Mouse (Mus musculus) cerebellum, adult 2 months (tissue): ENCODE results near the gene Bace1. TPM values are rescaled to one million over a fixed set of nuclear protein-coding genes. Genes with fewer than 3 reads are reported as not detected.

Source experiments
- DNase-seq, 2 experiments: peaks; one replicate each; pipeline ENCODE4 v3.0.0; 2021
- H3K27ac ChIP-seq: fragments of 200-500 bp; 2 replicates; pipeline ENCODE4 v1.5.1; 2012; ENCODE audit warnings: low read length, control low read depth, inconsistent platforms; ENCODE audit not compliant: insufficient read depth
- H3K27me3 ChIP-seq: fragments of 200-500 bp; 2 replicates; pipeline ENCODE4 v1.6.1; 2012; ENCODE audit warnings: inconsistent platforms, mild to moderate bottlenecking, low read length, moderate library complexity; ENCODE audit not compliant: control insufficient read depth, insufficient read depth
- H3K4me1 ChIP-seq: fragments of 200-500 bp; 2 replicates; pipeline ENCODE4 v1.6.1; 2011; ENCODE audit warnings: low read length; ENCODE audit not compliant: control insufficient read depth, insufficient read depth
- H3K4me3 ChIP-seq: fragments of 200-500 bp; replicated peaks from 2 replicates; pipeline ENCODE3; 2011; ENCODE audit warnings: mild to moderate bottlenecking, low read depth, low read length, control low read depth; ENCODE audit not compliant: insufficient read depth
- CTCF ChIP-seq: fragments of 200-500 bp; IDR thresholded peaks from 2 replicates; pipeline ENCODE4 v1.5.1; 2011; ENCODE audit warnings: low read depth, mild to moderate bottlenecking, control low read depth, low read length, moderate library complexity, borderline replicate concordance; ENCODE audit not compliant: insufficient read depth
- POLR2A ChIP-seq: fragments of 200-500 bp; IDR thresholded peaks from 2 replicates; pipeline ENCODE4 v1.6.1; 2011; ENCODE audit warnings: low read length, control low read depth, borderline replicate concordance; ENCODE audit not compliant: insufficient read depth
- WGBS: fragments of 180-500 bp; shearing (Covaris S2); methylation state at CpG from one replicate; pipeline ENCODE4 v1.1.7; 2018; 5-methylcytosine and 5-hydroxymethylcytosine counted together
- polyA plus RNA-seq: library from polyadenylated mRNA; depleted of rRNA; stranded (reverse); fragments of >200 nt; gene quantifications from 2 replicates; pipeline ENCODE4 v1.2.3, GENCODE M21; 2012; rRNA removed

The Bace1 gene
- polyA plus RNA-seq: 68.2 and 76.7 TPM in 2 replicates

- H3K27me3 ChIP-seq: no peaks in the 10 kb centered on the region
- TF ChIP-seq POLR2A (peak; percentile 96), CTCF (peak; percentile 17; the same call in 1 of the 2 replicates)
- DNase-seq: peak; percentile 87 to 90
- peak within 1 kb of the TSS; percentile 26 for H3K27ac ChIP-seq
- peaks cover 18% of the 10 kb centered on the region for H3K4me1 ChIP-seq
- WGBS: under 1% methylated on average over 39 of the region's 40 CpGs
- H3K4me3 ChIP-seq: peak within 1 kb of the TSS; percentile 89
Measured at GRCm38 (mm10) chr9:45838434-45839138, at the start of gene Bace1. Gene Bace1 (plus strand): TSS chr9:45838580.

- H3K27me3 ChIP-seq: no peaks in the 10 kb centered on the region
- WGBS: 58% methylated on average over 8 of the region's 8 CpGs
- DNase-seq: peak in 1 of 2 experiments; percentile 31
- H3K4me1 ChIP-seq: peaks cover 33% of the 10 kb centered on the region
- H3K27ac ChIP-seq: no peak overlapping the region
- H3K4me3 ChIP-seq: no peak overlapping the region
- TF ChIP-seq CTCF (no peak), POLR2A (no peak)
Measured at GRCm38 (mm10) chr9:45791456-45792142, 46.8 kb upstream of the Bace1 start.

- whole genome bisulfite sequencing: 11% methylated on average over 1 of the region's 1 CpGs
- H3K27me3 ChIP-seq: no peaks in the 10 kb centered on the region
- TF ChIP-seq CTCF (no peak), POLR2A (no peak)
- H3K4me1 ChIP-seq: peaks cover 27% of the 10 kb centered on the region
- peak overlapping the region; percentile 51 for H3K27ac ChIP-seq
- DNase-seq: no peak
- no peak overlapping the region for H3K4me3 ChIP-seq
Measured at GRCm38 (mm10) chr9:45792235-45792634, 46.1 kb upstream of the Bace1 start.

GRCm38 (mm10) chr9:45793697-45794096 is 44.7 kb upstream of the Bace1 start:
- WGBS: 72% methylated on average over 6 of the region's 6 CpGs
- no peak for TF ChIP-seq CTCF
- TF ChIP-seq POLR2A: no peak
- Histone ChIP-seq H3K27me3 (no peaks in the 10 kb centered on the region), H3K27ac (no peak overlapping the region), H3K4me1 (peaks cover 28% of the 10 kb centered on the region), H3K4me3 (no peak overlapping the region)
- DNase-seq: no peak

DNA sequence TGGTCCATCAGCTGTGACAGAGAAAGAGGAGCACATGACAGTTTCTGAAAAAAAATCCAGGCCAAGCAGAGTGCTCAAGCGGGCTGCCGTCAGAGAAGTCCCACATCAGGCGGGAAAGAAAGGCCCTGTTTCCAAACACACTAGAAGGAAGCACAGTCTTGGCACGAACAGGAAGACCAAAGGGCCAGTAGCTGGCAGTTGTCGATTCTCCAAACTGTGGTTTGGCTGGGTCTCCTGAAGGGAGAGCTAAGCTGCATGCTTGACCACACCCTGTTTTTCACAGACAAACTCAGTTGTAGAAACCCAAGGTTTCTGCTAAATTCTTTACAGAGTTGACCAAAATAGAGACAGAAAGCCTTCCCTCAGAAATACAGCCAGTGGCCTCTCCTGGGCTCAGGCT is 42.7 kb upstream of the Bace1 start:
- no peak for DNase-seq
- no peak overlapping the region for H3K27ac ChIP-seq
- 63% methylated on average over 5 of the region's 5 CpGs for WGBS
- peaks cover 28% of the 10 kb centered on the region for H3K4me1 ChIP-seq
- no peak for TF ChIP-seq CTCF
- TF ChIP-seq POLR2A: no peak
- H3K27me3 ChIP-seq: no peaks in the 10 kb centered on the region
- H3K4me3 ChIP-seq: no peak overlapping the region

- no peak for DNase-seq
- 85% methylated on average over 3 of the region's 3 CpGs for WGBS
- Histone ChIP-seq H3K4me1 (peaks cover 20% of the 10 kb centered on the region), H3K4me3 (no peak overlapping the region), H3K27ac (no peak overlapping the region), H3K27me3 (no peaks in the 10 kb centered on the region)
- TF ChIP-seq CTCF (no peak), POLR2A (no peak)
Measured at GRCm38 (mm10) chr9:45797271-45797670, 41.1 kb upstream of the Bace1 start.

- TF ChIP-seq CTCF (peak; percentile 39; the same call in 1 of the 2 replicates), POLR2A (no peak)
- Histone ChIP-seq H3K27ac (no peak overlapping the region; the same call in 1 of the 2 replicates), H3K27me3 (no peaks in the 10 kb centered on the region), H3K4me3 (no peak overlapping the region), H3K4me1 (peaks cover 13% of the 10 kb centered on the region)
- 23% methylated on average over 13 of the region's 13 CpGs for WGBS
- DNase-seq: peak; percentile 41 to 47
Measured at GRCm38 (mm10) chr9:45798467-45799164, 39.8 kb upstream of the Bace1 start.
